Mouse (Mus musculus) ES-Bruce4 (cell line): ENCODE data around the gene Cfap299. TPM values are rescaled to one million over a fixed set of nuclear protein-coding genes. Genes with fewer than 3 reads are reported as not detected.
A peak's percentile ranks its signal among the peaks of the same experiment; 100 is the strongest.

Source experiments
- H3K27ac ChIP-seq: 2 replicates; pipeline ENCODE4 v1.5.1; 2012; ENCODE audit warnings: low read length, inconsistent platforms; ENCODE audit not compliant: insufficient read depth
- H3K27me3 ChIP-seq: 2 replicates; pipeline ENCODE4 v1.6.1; 2012; ENCODE audit warnings: mild to moderate bottlenecking, low read length, inconsistent platforms; ENCODE audit not compliant: control insufficient read depth, poor library complexity, insufficient read depth, severe bottlenecking
- H3K36me3 ChIP-seq: 2 replicates; pipeline ENCODE4 v1.6.1; 2012; ENCODE audit warnings: inconsistent platforms, mild to moderate bottlenecking, low read length, moderate library complexity; ENCODE audit not compliant: control insufficient read depth, poor library complexity, insufficient read depth, severe bottlenecking
- H3K4me1 ChIP-seq: one replicate; pipeline ENCODE4 v1.8.1; 2011; ENCODE audit warnings: low read length; ENCODE audit not compliant: control insufficient read depth, insufficient read depth
- H3K4me3 ChIP-seq: 2 replicates; pipeline ENCODE4 v1.5.1; 2011; ENCODE audit warnings: low read depth, mild to moderate bottlenecking, low read length
- H3K9ac ChIP-seq: 2 replicates; pipeline ENCODE4 v1.6.1; 2012; ENCODE audit warnings: low read depth, mild to moderate bottlenecking, inconsistent platforms; ENCODE audit not compliant: poor library complexity, severe bottlenecking
- H3K9me3 ChIP-seq: replicated peaks from 2 replicates; pipeline ENCODE4 v1.6.1; 2012; ENCODE audit warnings: mild to moderate bottlenecking, low read length, inconsistent platforms; ENCODE audit not compliant: control insufficient read depth, poor library complexity, insufficient read depth, severe bottlenecking
- CTCF ChIP-seq: IDR thresholded peaks from one replicate; pipeline ENCODE4 v1.8.1; 2011; ENCODE audit warnings: low read depth, low read length
- EP300 ChIP-seq: IDR thresholded peaks from 2 replicates; pipeline ENCODE4 v1.6.1; 2011; ENCODE audit warnings: low read depth, low read length; ENCODE audit not compliant: insufficient read depth
- POLR2A ChIP-seq: IDR thresholded peaks from one replicate; pipeline ENCODE4 v1.8.1; 2011; ENCODE audit warnings: low read length; ENCODE audit not compliant: insufficient read depth
- polyA plus RNA-seq: library from polyadenylated mRNA; stranded (reverse); fragments of >200 nt; gene quantifications from 2 replicates; pipeline ENCODE4 v1.2.4, GENCODE M21; 2011; ENCODE audit warnings: low read depth; ENCODE audit not compliant: missing spikeins, insufficient read depth, insufficient read length

The Cfap299 gene
- polyA plus RNA-seq, 1 experiment = 1.2 TPM

GRCm38 (mm10) chr5:98703963-98704362, 374.9 kb downstream of the Cfap299 start:
- Histone ChIP-seq H3K27ac (no peak overlapping the region), H3K9ac (no peak overlapping the region), H3K27me3 (no peaks in the 10 kb centered on the region), H3K36me3 (no peaks in the 10 kb centered on the region), H3K4me1 (no peaks in the 10 kb centered on the region), H3K9me3 (no peaks in the 10 kb centered on the region), H3K4me3 (no peak overlapping the region)
- TF ChIP-seq EP300 (no peak), CTCF (no peak), POLR2A (no peak)

DNA sequence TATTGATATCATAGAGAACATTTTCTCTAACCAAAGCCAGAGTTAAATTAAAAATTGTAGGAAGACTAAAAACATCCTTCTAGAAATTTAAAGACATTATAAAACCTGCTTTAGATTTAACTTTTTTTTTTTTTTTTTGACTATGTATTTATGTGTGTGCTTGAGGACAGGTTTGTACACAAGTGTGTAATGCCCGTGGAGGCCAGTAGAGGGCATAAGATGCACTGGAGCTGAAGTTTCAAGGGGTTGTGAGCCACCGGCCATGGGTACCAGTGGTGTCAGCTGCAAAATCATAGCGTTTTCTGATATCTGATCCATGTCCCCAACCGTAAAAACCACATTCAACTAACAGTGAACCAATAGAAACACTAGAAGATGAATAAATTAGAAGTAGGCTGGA, 377.5 kb downstream of the Cfap299 start:
- Histone ChIP-seq H3K9me3 (no peaks in the 10 kb centered on the region), H3K27ac (no peak overlapping the region), H3K36me3 (no peaks in the 10 kb centered on the region), H3K4me3 (no peak overlapping the region), H3K9ac (no peak overlapping the region), H3K4me1 (no peaks in the 10 kb centered on the region), H3K27me3 (no peaks in the 10 kb centered on the region)
- no peak for TF ChIP-seq POLR2A
- no peak for TF ChIP-seq EP300
- TF ChIP-seq CTCF = peak; percentile 32

DNA sequence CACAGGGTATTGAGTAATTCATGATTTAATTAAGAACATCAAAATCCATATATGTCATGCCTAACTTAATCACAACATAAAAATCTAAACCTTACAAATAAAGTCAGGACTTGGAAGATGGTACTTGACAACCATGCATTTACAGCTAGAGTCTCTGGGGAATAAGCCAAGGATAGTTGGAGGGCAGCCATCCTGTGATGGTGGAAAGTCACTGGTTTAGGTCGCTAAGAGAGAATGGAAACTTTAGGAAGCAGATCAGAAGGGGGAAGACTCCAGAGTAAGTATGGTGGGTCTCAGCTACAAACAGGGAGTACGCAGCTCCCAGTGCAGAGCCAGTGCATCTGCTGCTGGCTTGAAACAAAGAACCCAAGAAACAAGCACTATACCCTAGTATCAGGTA, 386.3 kb downstream of the Cfap299 start:
- no peak overlapping the region for H3K9ac ChIP-seq
- no peak overlapping the region for H3K4me3 ChIP-seq
- H3K36me3 ChIP-seq = no peaks in the 10 kb centered on the region
- no peaks in the 10 kb centered on the region for H3K4me1 ChIP-seq
- H3K9me3 ChIP-seq = no peaks in the 10 kb centered on the region
- TF ChIP-seq POLR2A = no peak
- no peak overlapping the region for H3K27ac ChIP-seq
- H3K27me3 ChIP-seq = no peaks in the 10 kb centered on the region

DNA sequence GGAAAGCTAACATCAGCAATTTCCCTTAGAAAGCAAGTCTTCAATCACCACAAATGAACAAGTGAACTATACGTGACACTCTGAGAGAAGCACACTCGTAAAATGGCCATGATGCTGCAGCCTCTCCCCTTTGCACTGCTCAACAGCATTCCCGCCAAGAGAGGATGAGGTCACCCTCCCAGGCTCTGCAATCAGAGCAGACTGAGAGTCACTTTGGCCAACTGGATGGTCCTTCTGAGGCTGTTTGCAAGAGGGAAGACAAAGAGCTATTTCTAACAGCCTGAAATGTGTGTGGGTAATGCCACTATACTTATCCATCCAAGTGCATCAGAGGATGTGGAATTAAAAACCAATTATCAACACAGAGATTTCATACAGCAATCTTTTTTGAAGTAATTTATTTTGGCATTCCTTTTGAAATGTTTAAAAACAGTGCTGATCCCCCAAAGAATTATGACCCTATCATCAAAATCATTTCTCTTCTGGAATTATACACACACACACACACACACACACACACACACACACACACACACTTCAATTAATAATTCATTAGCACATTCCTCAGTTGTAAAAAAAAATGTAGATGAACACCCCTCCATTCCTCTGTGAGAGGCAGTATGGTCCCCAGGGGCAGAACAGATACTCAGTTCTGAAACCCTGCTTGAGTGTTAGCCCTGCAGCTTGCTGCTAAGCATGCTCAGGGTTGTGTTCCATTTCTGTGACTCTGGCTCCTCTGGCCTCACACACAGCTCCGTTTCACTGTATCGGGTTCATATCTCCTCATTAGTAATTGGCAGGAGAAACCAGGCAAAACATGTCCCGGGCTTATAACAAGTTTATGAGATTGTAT, 403.3 kb downstream of the Cfap299 start:
- no peaks in the 10 kb centered on the region for H3K4me1 ChIP-seq
- no peaks in the 10 kb centered on the region for H3K36me3 ChIP-seq
- no peak overlapping the region for H3K4me3 ChIP-seq
- no peak overlapping the region for H3K9ac ChIP-seq
- H3K27ac ChIP-seq = no peak overlapping the region
- TF ChIP-seq EP300 (no peak), CTCF (no peak), POLR2A (no peak)
- no peaks in the 10 kb centered on the region for H3K9me3 ChIP-seq
- H3K27me3 ChIP-seq = no peaks in the 10 kb centered on the region

GRCm38 (mm10) chr5:98733010-98733399, 403.9 kb downstream of the Cfap299 start:
- Histone ChIP-seq H3K27ac (no peak overlapping the region), H3K27me3 (no peaks in the 10 kb centered on the region), H3K4me3 (no peak overlapping the region), H3K4me1 (no peaks in the 10 kb centered on the region), H3K9ac (no peak overlapping the region), H3K9me3 (no peaks in the 10 kb centered on the region), H3K36me3 (no peaks in the 10 kb centered on the region)
- TF ChIP-seq EP300 (no peak), CTCF (no peak), POLR2A (no peak)

- Histone ChIP-seq H3K4me1 (no peaks in the 10 kb centered on the region), H3K4me3 (no peak overlapping the region), H3K27me3 (no peaks in the 10 kb centered on the region), H3K27ac (no peak overlapping the region), H3K9me3 (no peaks in the 10 kb centered on the region), H3K36me3 (no peaks in the 10 kb centered on the region), H3K9ac (no peak overlapping the region)
- TF ChIP-seq CTCF (no peak), EP300 (no peak), POLR2A (no peak)
These were observed 433.0 kb downstream of the Cfap299 start for GRCm38 (mm10) chr5:98761858-98762652.
